32 mouse cellular contexts compared by ENCODE assay signal in genomic region chr4:150394091-150394490, GRCm38 (mm10).
"Had no signal": no experiment of that assay in that cellular context is flagged by ENCODE, and none has a peak within 500 bp of the region (broad histone marks: within the 10 kb centered on the region; RNA-seq: fewer than 3 reads in every experiment).

No protein-coding gene starts in this region.

- H3K9ac ChIP-seq: limb, embryonic 13.5 days; limb, embryonic 15.5 days; liver, embryonic 12.5 days; liver, embryonic 13.5 days; liver, embryonic 14.5 days; liver, embryonic 15.5 days; lung, embryonic 14.5 days; lung, embryonic 15.5 days; midbrain, embryonic 12.5 days; midbrain, embryonic 15.5 days; neural tube, embryonic 12.5 days; neural tube, embryonic 13.5 days had no signal

- H3K27me3 ChIP-seq: limb, embryonic 12.5 days; limb, embryonic 13.5 days; limb, embryonic 15.5 days; liver, embryonic 12.5 days; liver, embryonic 13.5 days; liver, embryonic 15.5 days; lung, embryonic 15.5 days; megakaryocyte, embryonic 14.5 days; midbrain, embryonic 12.5 days; midbrain, embryonic 13.5 days; midbrain, embryonic 15.5 days; neural tube, embryonic 12.5 days; neural tube, embryonic 13.5 days had no signal

- H3K4me3 ChIP-seq: left cerebral cortex, adult 2 months; limb, embryonic 12.5 days; limb, embryonic 13.5 days; limb, embryonic 15.5 days; liver, embryonic 12.5 days; liver, embryonic 13.5 days; liver, embryonic 15.5 days; lung, embryonic 15.5 days; megakaryocyte, embryonic 14.5 days; midbrain, embryonic 10.5 days; midbrain, embryonic 12.5 days; midbrain, embryonic 13.5 days; midbrain, embryonic 15.5 days; myocyte; neural tube, embryonic 12.5 days; neural tube, embryonic 13.5 days had no signal

- H3K4me2 ChIP-seq: limb, embryonic 13.5 days; limb, embryonic 15.5 days; liver, embryonic 11.5 days; liver, embryonic 12.5 days; liver, embryonic 13.5 days; liver, embryonic 15.5 days; lung, embryonic 14.5 days; lung, embryonic 15.5 days; midbrain, embryonic 11.5 days; midbrain, embryonic 12.5 days; midbrain, embryonic 13.5 days; midbrain, embryonic 15.5 days; neural tube, embryonic 12.5 days; neural tube, embryonic 13.5 days had no signal

- H3K36me3 ChIP-seq: limb, embryonic 15.5 days; liver, embryonic 15.5 days; lung, embryonic 15.5 days; midbrain, embryonic 15.5 days had no signal

- H3K27ac ChIP-seq: left cerebral cortex, adult 2 months; limb, embryonic 13.5 days; limb, embryonic 15.5 days; liver, embryonic 12.5 days; liver, embryonic 13.5 days; liver, embryonic 14.5 days; liver, embryonic 15.5 days; lung, embryonic 15.5 days; macrophage; midbrain, embryonic 10.5 days; midbrain, embryonic 12.5 days; midbrain, embryonic 13.5 days; midbrain, embryonic 15.5 days; neural tube, embryonic 12.5 days; neural tube, embryonic 13.5 days had no signal

- DNase-seq: left cerebral cortex, postnatal 4 days; liver; liver, embryonic 13.5 days; lung, adult 18-20 months; lung, adult 2 months; lung, embryonic 14.5 days; lung, postnatal 10 days; lung, postnatal 14 days; lung, postnatal 36 days; lung, postnatal 4 days; midbrain, embryonic 14.5 days had no signal

- ATAC-seq: liver, embryonic 12.5 days; lung, postnatal 0 days; midbrain, embryonic 16.5 days had no signal

- H3K9me3 ChIP-seq: limb, embryonic 12.5 days; limb, embryonic 13.5 days; limb, embryonic 15.5 days; liver, embryonic 12.5 days; liver, embryonic 13.5 days; liver, embryonic 15.5 days; lung, embryonic 15.5 days; megakaryocyte, embryonic 14.5 days; midbrain, embryonic 10.5 days; midbrain, embryonic 12.5 days; midbrain, embryonic 13.5 days; midbrain, embryonic 15.5 days; neural tube, embryonic 12.5 days; neural tube, embryonic 13.5 days had no signal
